Mouse (Mus musculus): Measurements from ENCODE around the gene Frmd4a. TPM values are rescaled to one million over a fixed set of nuclear protein-coding genes. Genes with fewer than 3 reads are reported as not detected.

The Frmd4a gene
- total and polyA plus RNA-seq, 2 experiments from 2014 or later: 42.5 to 60.2 TPM

- no peak for TF ChIP-seq CTCF (IDR thresholded peaks at IDR 0.05)
- 48% methylated on average over 5 of the region's 5 CpGs for WGBS
- no peaks in the 10 kb centered on the region for H3K27me3 ChIP-seq (ENCODE audit: insufficient read depth, low read length)
- H3K4me3 ChIP-seq (ENCODE audit: low read depth, low read length): no peak overlapping the region
- DNase-seq (ENCODE audit: low spot score) (peak; percentile 71), ATAC-seq (ENCODE audit: low FRiP score) (no peak)
- no peak overlapping the region for H3K27ac ChIP-seq (ENCODE audit: low read depth, low read length)
- no peaks in the 10 kb centered on the region for H3K9me3 ChIP-seq (ENCODE audit: low read length)
- no peak overlapping the region for H3K4me2 ChIP-seq (ENCODE audit: low read depth, low read length, poor library complexity, severe bottlenecking)
- no peak overlapping the region for H3K9ac ChIP-seq (replicated peaks; ENCODE audit: low read length, poor library complexity, severe bottlenecking)
- peaks cover 3% of the 10 kb centered on the region; the same call in 1 of the 2 replicates for H3K36me3 ChIP-seq (ENCODE audit: insufficient read depth, low read length)
- H3K4me1 ChIP-seq (ENCODE audit: insufficient read depth, low read length): peaks cover 10% of the 10 kb centered on the region; the same call in 1 of the 2 replicates
Measured at GRCm38 (mm10) chr2:4490845-4491244, 473.3 kb downstream of the Frmd4a start.

GRCm38 (mm10) chr2:4492485-4493481 is 475.3 kb downstream of the Frmd4a start:
- Histone ChIP-seq H3K27ac (ENCODE audit: low read depth, low read length) (no peak overlapping the region; the same call in 1 of the 2 replicates), H3K9me3 (ENCODE audit: low read length) (no peaks in the 10 kb centered on the region), H3K36me3 (ENCODE audit: insufficient read depth, low read length) (peaks cover 3% of the 10 kb centered on the region; the same call in 1 of the 2 replicates), H3K27me3 (ENCODE audit: insufficient read depth, low read length) (no peaks in the 10 kb centered on the region), H3K4me2 (ENCODE audit: low read depth, low read length, poor library complexity, severe bottlenecking) (no peak overlapping the region), H3K4me1 (ENCODE audit: insufficient read depth, low read length) (peaks cover 6% of the 10 kb centered on the region; the same call in 1 of the 2 replicates), H3K9ac (replicated peaks; ENCODE audit: low read length, poor library complexity, severe bottlenecking) (no peak overlapping the region), H3K4me3 (ENCODE audit: low read depth, low read length) (no peak overlapping the region)
- ATAC-seq (ENCODE audit: low FRiP score) (peak; percentile 51; the same call in 1 of the 2 replicates), DNase-seq (ENCODE audit: low spot score) (peak; percentile 91)
- 38% methylated on average over 20 of the region's 20 CpGs for WGBS
- TF ChIP-seq CTCF (IDR thresholded peaks at IDR 0.05): peak; percentile 92

- no peak overlapping the region for H3K27ac ChIP-seq (ENCODE audit: low read depth, low read length)
- H3K9ac ChIP-seq (replicated peaks; ENCODE audit: low read length, poor library complexity, severe bottlenecking): no peak overlapping the region
- H3K4me2 ChIP-seq (ENCODE audit: low read depth, low read length, poor library complexity, severe bottlenecking): no peak overlapping the region
- 50% methylated on average over 1 of the region's 2 CpGs for WGBS
- no peaks in the 10 kb centered on the region for H3K27me3 ChIP-seq (ENCODE audit: insufficient read depth, low read length)
- no peak for ATAC-seq (ENCODE audit: low FRiP score)
- peaks cover 3% of the 10 kb centered on the region; the same call in 1 of the 2 replicates for H3K36me3 ChIP-seq (ENCODE audit: insufficient read depth, low read length)
- peaks cover 6% of the 10 kb centered on the region; the same call in 1 of the 2 replicates for H3K4me1 ChIP-seq (ENCODE audit: insufficient read depth, low read length)
- no peak overlapping the region for H3K4me3 ChIP-seq (ENCODE audit: low read depth, low read length)
- no peak for DNase-seq (ENCODE audit: low spot score)
- TF ChIP-seq CTCF (IDR thresholded peaks at IDR 0.05): no peak
- no peaks in the 10 kb centered on the region for H3K9me3 ChIP-seq (ENCODE audit: low read length)
Measured at GRCm38 (mm10) chr2:4494478-4494877, 477.0 kb downstream of the Frmd4a start.

GRCm38 (mm10) chr2:4499257-4499656 is 481.7 kb downstream of the Frmd4a start:
- H3K4me2 ChIP-seq (ENCODE audit: low read depth, low read length, poor library complexity, severe bottlenecking): no peak overlapping the region
- ATAC-seq (ENCODE audit: low FRiP score) (0 out of 2 replicates have a peak, but pooled peaks have one; percentile 39), DNase-seq (ENCODE audit: low spot score) (peak; percentile 91)
- no peaks in the 10 kb centered on the region for H3K27me3 ChIP-seq (ENCODE audit: insufficient read depth, low read length)
- peak; percentile 87 for TF ChIP-seq CTCF (IDR thresholded peaks at IDR 0.05)
- no peak overlapping the region for H3K27ac ChIP-seq (ENCODE audit: low read depth, low read length)
- WGBS: 0% methylated on average over 1 of the region's 1 CpGs
- H3K9ac ChIP-seq (replicated peaks; ENCODE audit: low read length, poor library complexity, severe bottlenecking): no peak overlapping the region
- H3K4me1 ChIP-seq (ENCODE audit: insufficient read depth, low read length): no peaks in the 10 kb centered on the region
- no peaks in the 10 kb centered on the region for H3K9me3 ChIP-seq (ENCODE audit: low read length)
- H3K36me3 ChIP-seq (ENCODE audit: insufficient read depth, low read length): peaks cover 3% of the 10 kb centered on the region; the same call in 1 of the 2 replicates
- H3K4me3 ChIP-seq (ENCODE audit: low read depth, low read length): no peak overlapping the region

GRCm38 (mm10) chr2:4499916-4500315 is 482.4 kb downstream of the Frmd4a start:
- Histone ChIP-seq H3K27me3 (ENCODE audit: insufficient read depth, low read length) (no peaks in the 10 kb centered on the region), H3K4me3 (ENCODE audit: low read depth, low read length) (no peak overlapping the region), H3K9me3 (ENCODE audit: low read length) (no peaks in the 10 kb centered on the region), H3K9ac (replicated peaks; ENCODE audit: low read length, poor library complexity, severe bottlenecking) (no peak overlapping the region), H3K4me1 (ENCODE audit: insufficient read depth, low read length) (no peaks in the 10 kb centered on the region), H3K4me2 (ENCODE audit: low read depth, low read length, poor library complexity, severe bottlenecking) (no peak overlapping the region), H3K36me3 (ENCODE audit: insufficient read depth, low read length) (peaks cover 3% of the 10 kb centered on the region), H3K27ac (ENCODE audit: low read depth, low read length) (no peak overlapping the region)
- no peak for ATAC-seq (ENCODE audit: low FRiP score)
- no peak for TF ChIP-seq CTCF (IDR thresholded peaks at IDR 0.05)
- no peak for DNase-seq (ENCODE audit: low spot score)
- WGBS: 96% methylated on average over 9 of the region's 9 CpGs

Measured in midbrain, postnatal 0 days (tissue).